Mouse (Mus musculus): Measurements from ENCODE around the gene Veph1.

DNA sequence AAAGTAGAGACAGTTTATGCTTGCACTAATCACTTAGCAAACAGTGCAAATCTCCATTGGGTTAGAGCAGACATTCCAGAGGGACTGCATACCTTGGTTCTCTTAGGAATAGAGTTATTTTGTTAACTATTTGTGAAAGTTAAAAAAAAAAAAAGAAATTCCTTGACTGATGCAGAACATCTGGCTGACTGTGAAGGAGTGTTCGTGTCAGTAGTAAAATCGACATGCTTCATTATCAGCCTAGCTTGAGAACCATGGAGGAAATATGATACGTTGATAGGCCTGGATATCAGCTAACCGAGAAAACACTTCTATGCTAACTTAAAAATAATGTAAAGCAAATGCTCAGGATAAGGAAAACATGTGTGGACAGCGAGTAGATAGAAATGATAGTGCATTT, 191.1 kb downstream of the Veph1 start:
- TF ChIP-seq POU5F1 (IDR thresholded peaks at IDR 0.05; ENCODE audit: borderline replicate concordance, low read length) = no peak
- no peak for TF ChIP-seq CTCF (conservative IDR thresholded peaks at IDR 0.05; ENCODE audit: low read length)

Measured in E14TG2a.4 (cell line).